Mouse (Mus musculus): Measurements from ENCODE around the gene Tspan17.
"Not testable (repeated sequence)": the region's sequence is repeated elsewhere in the genome, so short reads cannot be mapped to it uniquely, and the experiment has no call there.

The Tspan17 gene

GRCm38 (mm10) chr13:54765281-54766191 lies 23.6 kb upstream of the Tspan17 start:
- DNase-seq: peak; percentile 25

- DNase-seq: peak; percentile 87
These were observed 22.9 kb upstream of the Tspan17 start, which contains the start of gene Sncb for GRCm38 (mm10) chr13:54766192-54766768. TSS of gene Sncb (minus strand) at chr13:54766595.

- DNase-seq: no peak
These were observed 22.2 kb upstream of the Tspan17 start for GRCm38 (mm10) chr13:54767012-54767411.

- DNase-seq: no peak
These were observed 8.6 kb upstream of the Tspan17 start for GRCm38 (mm10) chr13:54780592-54780991.

GRCm38 (mm10) chr13:54781086-54781485 lies 8.1 kb upstream of the Tspan17 start:
- no peak for DNase-seq

GRCm38 (mm10) chr13:54783235-54783634 lies 5.9 kb upstream of the Tspan17 start:
- no peak for DNase-seq

- no peak for DNase-seq
These were observed 5.5 kb upstream of the Tspan17 start, which contains the start of gene Eif4e1b for GRCm38 (mm10) chr13:54783698-54784097. TSS of gene Eif4e1b (plus strand) at chr13:54783998.

GRCm38 (mm10) chr13:54787591-54787990 lies 1.6 kb upstream of the Tspan17 start:
- DNase-seq: not testable (repeated sequence)

- DNase-seq: peak; percentile 31
These were observed 602 bp downstream of the Tspan17 start for GRCm38 (mm10) chr13:54789561-54790397.

GRCm38 (mm10) chr13:54792259-54793230 lies 3.4 kb downstream of the Tspan17 start:
- peak; percentile 60 for DNase-seq

GRCm38 (mm10) chr13:54794002-54794577 lies 4.9 kb downstream of the Tspan17 start:
- DNase-seq: no peak

- DNase-seq: no peak
These were observed 5.7 kb downstream of the Tspan17 start for GRCm38 (mm10) chr13:54794843-54795242.

- DNase-seq: peak; percentile 44
These were observed 8.2 kb downstream of the Tspan17 start for GRCm38 (mm10) chr13:54797356-54797755.

- no peak for DNase-seq
These were observed 8.9 kb downstream of the Tspan17 start for GRCm38 (mm10) chr13:54797861-54798643.

- DNase-seq: no peak
These were observed 9.6 kb downstream of the Tspan17 start for GRCm38 (mm10) chr13:54798740-54799139.

- DNase-seq: peak; percentile 76
These were observed 10.5 kb downstream of the Tspan17 start for GRCm38 (mm10) chr13:54799701-54800100.

GRCm38 (mm10) chr13:54800206-54800605 lies 11.0 kb downstream of the Tspan17 start:
- DNase-seq: no peak

- no peak for DNase-seq
These were observed 13.8 kb downstream of the Tspan17 start for GRCm38 (mm10) chr13:54803010-54803409.

- no peak for DNase-seq
These were observed 16.1 kb downstream of the Tspan17 start for GRCm38 (mm10) chr13:54805134-54805838.

GRCm38 (mm10) chr13:54806434-54806976 lies 17.3 kb downstream of the Tspan17 start:
- no peak for DNase-seq

All from thymus, postnatal 4 days (tissue).